Mouse (Mus musculus): Measurements from ENCODE around the gene Olfr507.
"Not testable (repeated sequence)": the region's sequence is repeated elsewhere in the genome, so short reads cannot be mapped to it uniquely, and the experiment has no call there.

The Olfr507 gene

DNA sequence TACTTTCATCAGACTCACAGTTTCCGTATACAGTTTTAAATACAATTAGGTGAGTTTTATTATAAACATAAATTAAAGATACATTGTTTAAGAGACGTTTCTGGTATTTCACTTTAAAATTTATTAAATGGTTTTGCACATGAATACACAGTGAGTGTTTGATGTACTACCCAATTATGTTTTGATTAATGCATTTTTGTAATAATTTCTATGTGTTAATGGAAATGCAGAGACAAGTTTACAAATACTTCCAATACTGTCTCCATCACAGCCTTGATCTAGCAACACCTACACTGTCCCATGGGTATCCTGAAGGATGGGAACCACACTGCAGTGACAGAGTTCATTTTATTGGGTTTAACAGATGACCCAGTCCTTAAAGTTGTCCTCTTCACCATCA is at the start of gene Olfr507:
Gene Olfr507, plus strand, starts transcription at position 301 of the 400 bp plus-strand sequence.
- DNase-seq (ENCODE audit: extremely low read depth, low read depth, low spot score), result no peak

- DNase-seq (ENCODE audit: extremely low read depth, low read depth, low spot score), result no peak
Measured at GRCm38 (mm10) chr7:108589797-108590196, 31.8 kb upstream of the Olfr507 start.

- not testable (repeated sequence) for DNase-seq (ENCODE audit: extremely low read depth, low read depth, low spot score)
Measured at GRCm38 (mm10) chr7:108601916-108602315, 19.7 kb upstream of the Olfr507 start.

GRCm38 (mm10) chr7:108610487-108610886 is 11.1 kb upstream of the Olfr507 start, which contains the start of gene Olfr506:
Gene Olfr506, plus strand, starts transcription at chr7:108610787.
- DNase-seq (ENCODE audit: extremely low read depth, low read depth, low spot score), result no peak

- no peak for DNase-seq (ENCODE audit: extremely low read depth, low read depth, low spot score)
Measured at GRCm38 (mm10) chr7:108614110-108614509, 7.5 kb upstream of the Olfr507 start.

DNA sequence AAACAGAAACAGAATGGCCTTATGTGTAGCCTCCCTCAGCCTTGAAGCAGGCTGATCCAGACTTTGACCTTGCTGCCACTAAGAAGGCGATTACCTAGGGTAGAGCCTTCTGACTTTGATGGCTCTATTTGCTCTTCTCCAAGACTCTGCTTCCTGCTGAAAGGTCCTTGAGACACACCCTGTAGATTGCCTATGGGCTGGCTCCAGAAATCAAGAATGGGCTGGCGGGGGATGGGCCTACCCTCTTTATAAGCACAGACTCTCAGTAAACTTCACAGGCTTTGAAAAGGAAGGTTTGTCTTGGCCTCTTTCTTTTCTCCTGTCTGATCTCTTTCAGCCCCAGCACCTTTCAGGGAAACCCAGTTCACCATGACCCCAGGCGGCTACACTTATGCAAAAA is 4.8 kb upstream of the Olfr507 start:
- DNase-seq (ENCODE audit: extremely low read depth, low read depth, low spot score), result not testable (repeated sequence)

GRCm38 (mm10) chr7:108629694-108630093 is 8.1 kb downstream of the Olfr507 start, which contains the start of gene Olfr508:
Gene Olfr508, plus strand, starts transcription at chr7:108629994.
- DNase-seq (ENCODE audit: extremely low read depth, low read depth, low spot score), result no peak

DNA sequence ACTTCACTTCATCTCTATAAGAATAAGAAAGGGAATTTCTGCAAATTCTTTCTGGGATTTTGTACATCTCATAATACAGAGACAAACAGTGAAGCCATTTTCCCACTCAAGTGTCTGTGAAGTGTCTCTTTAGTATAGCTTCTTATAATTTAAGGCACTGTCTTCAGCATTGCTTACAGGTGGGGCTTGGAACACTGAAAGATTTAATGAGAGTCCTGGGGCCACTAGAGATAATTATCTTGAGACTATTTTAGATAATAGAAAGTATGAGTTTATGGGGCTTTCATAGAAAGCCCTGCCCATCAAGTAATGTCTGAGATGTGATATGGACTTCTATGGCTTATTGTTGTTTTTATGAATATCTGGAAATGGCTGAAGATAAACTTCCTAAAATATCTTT is 30.2 kb downstream of the Olfr507 start, which contains the start of gene Olfr509:
Gene Olfr509, minus strand, starts transcription at position 101 of the 400 bp plus-strand sequence.
- DNase-seq (ENCODE audit: extremely low read depth, low read depth, low spot score), result no peak

GRCm38 (mm10) chr7:108662419-108662818 is 40.8 kb downstream of the Olfr507 start:
- no peak for DNase-seq (ENCODE audit: extremely low read depth, low read depth, low spot score)

- DNase-seq (ENCODE audit: extremely low read depth, low read depth, low spot score), result no peak
Measured at GRCm38 (mm10) chr7:108666118-108666517, 44.5 kb downstream of the Olfr507 start, which contains the start of gene Olfr510. Gene Olfr510, plus strand, starts transcription at chr7:108666418.

DNA sequence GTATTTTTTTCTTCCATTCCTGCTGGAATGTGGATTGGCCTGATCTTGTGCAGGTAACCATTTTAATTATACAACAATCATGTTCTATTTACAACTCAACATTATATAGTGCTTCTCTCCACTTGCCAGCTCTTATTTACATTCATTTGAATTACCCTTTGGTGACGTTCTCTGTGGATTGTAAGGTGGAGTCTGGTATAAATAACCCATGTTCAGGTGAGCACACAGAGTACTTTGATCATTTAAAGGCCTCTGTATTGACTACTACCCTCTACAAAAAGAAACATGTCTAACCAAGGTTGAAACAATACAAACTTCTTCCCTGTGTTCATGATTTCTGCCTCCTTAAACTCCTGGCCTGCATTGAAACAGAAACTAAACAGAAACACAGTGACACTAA is 49.4 kb downstream of the Olfr507 start:
- no peak for DNase-seq (ENCODE audit: extremely low read depth, low read depth, low spot score)
